Mouse (Mus musculus) limb, embryonic 10.5 days (tissue): ENCODE measurements around the gene Fcamr. TPM values are rescaled to one million over a fixed set of nuclear protein-coding genes. Genes with fewer than 3 reads are reported as not detected.

Experiments
- DNase-seq: peaks from one replicate; pipeline ENCODE4 v3.0.0-alpha.2; 2017; ENCODE audit warnings: low spot score
- H3K27ac ChIP-seq: fragments of 300-500 bp; sonication (generic); 2 replicates; pipeline ENCODE4 v1.5.1; 2016; ENCODE audit warnings: mild to moderate bottlenecking
- H3K27me3 ChIP-seq: fragments of 300-500 bp; sonication (generic); 2 replicates; pipeline ENCODE4 v1.6.1; 2016; ENCODE audit warnings: low read depth, mild to moderate bottlenecking; ENCODE audit not compliant: poor library complexity, severe bottlenecking
- H3K36me3 ChIP-seq: fragments of 300-500 bp; sonication (generic); 2 replicates; pipeline ENCODE4 v1.6.1; 2016; ENCODE audit warnings: mild to moderate bottlenecking, moderate library complexity
- H3K4me1 ChIP-seq: fragments of 300-500 bp; sonication (generic); 2 replicates; pipeline ENCODE4 v1.6.1; 2016
- H3K4me3 ChIP-seq: fragments of 300-500 bp; sonication (generic); 2 replicates; pipeline ENCODE4 v1.5.1; 2016; ENCODE audit warnings: mild to moderate bottlenecking, moderate library complexity
- H3K9me3 ChIP-seq: fragments of 300-500 bp; sonication (generic); replicated peaks from 2 replicates; pipeline ENCODE4 v1.6.1; 2016; ENCODE audit warnings: mild to moderate bottlenecking
- WGBS: fragments of 180-500 bp; shearing (Covaris S2); methylation state at CpG from one replicate; pipeline ENCODE4 v1.1.7; 2016; 5-methylcytosine and 5-hydroxymethylcytosine counted together
- polyA plus RNA-seq: library from polyadenylated mRNA; unstranded; fragments of >200 nt; fragmentation: Nextera tagmentation; extraction: Ambion mirVana; gene quantifications from 2 replicates; pipeline ENCODE4 v1.2.1, GENCODE M21; 2016

Gene Fcamr
- polyA plus RNA-seq, 1 experiment from 2014 or later = not detected

DNA sequence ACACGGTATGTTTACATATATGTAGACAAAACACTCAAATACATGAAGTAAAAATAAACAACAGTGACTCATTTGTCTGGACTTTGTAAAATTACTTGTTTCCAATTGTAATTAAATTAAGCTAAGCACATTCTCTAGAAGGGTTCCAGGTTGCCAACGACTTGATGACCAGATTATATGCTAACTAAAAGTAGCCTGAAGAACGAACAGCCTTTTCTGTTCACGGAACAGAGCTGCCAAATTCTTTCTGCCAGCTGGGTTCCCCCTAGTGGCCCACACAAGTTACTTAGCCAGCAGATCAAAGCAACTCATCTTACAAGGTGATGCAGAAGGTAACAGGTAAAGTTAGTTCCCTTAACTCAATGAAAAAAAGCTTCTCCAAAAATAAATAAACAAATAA is 16.6 kb upstream of the Fcamr start:
- WGBS = 34% methylated on average over 4 of the region's 4 CpGs
- Histone ChIP-seq H3K36me3 (no peaks in the 10 kb centered on the region), H3K4me3 (no peak overlapping the region), H3K27me3 (no peaks in the 10 kb centered on the region), H3K4me1 (no peaks in the 10 kb centered on the region), H3K27ac (no peak overlapping the region), H3K9me3 (no peaks in the 10 kb centered on the region)
- no peak for DNase-seq

- Histone ChIP-seq H3K9me3 (no peaks in the 10 kb centered on the region), H3K4me1 (no peaks in the 10 kb centered on the region), H3K27me3 (no peaks in the 10 kb centered on the region), H3K36me3 (no peaks in the 10 kb centered on the region), H3K27ac (no peak overlapping the region), H3K4me3 (no peak overlapping the region)
- DNase-seq = no peak
- 53% methylated on average over 4 of the region's 4 CpGs for WGBS
These were observed 13.7 kb upstream of the Fcamr start for GRCm38 (mm10) chr1:130787001-130787400.

DNA sequence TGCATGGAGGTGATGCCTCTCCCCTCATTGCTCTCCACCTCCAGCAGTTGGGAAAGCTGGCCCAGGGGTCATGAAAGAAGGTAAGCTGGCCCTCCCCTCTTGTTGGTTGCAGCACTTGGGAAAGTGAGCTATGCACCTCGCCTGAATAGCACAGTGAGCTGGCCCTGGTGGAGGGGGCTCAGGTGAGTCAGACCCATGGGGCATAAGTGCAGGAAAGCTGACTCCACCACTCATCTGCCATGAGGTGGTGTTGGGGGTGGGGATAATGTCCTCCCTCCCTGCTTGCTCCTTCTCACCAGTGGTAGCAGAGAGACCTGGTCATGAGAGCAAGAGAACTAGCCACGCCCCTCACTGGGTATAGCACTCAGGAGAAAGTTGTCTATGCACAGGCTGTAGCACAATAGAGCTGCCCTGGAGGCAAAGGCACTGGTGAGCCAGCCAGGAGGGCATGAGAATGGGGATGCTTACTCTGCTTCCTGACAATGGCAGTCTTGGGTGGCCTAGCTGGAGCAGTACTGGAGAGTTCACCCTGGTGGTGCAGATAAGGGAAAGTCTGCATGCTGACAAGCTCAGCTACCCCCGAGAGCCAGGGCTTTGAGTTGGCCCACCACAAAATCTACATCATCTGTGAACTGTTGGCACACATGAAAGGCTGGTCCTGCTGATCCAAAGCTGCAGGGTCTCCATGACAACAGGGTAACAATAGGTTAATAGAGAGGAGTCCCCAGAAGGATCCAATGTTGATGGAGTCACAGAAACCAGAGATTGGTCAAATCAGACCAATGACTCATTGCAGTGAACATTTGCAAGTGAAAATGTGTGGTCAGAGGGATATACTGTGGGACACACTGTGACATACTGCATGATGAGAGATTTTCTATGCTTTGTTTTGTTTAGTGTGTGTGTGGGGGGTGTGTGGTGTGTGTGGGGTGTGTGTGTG is 10.9 kb upstream of the Fcamr start:
- Histone ChIP-seq H3K4me3 (no peak overlapping the region), H3K27ac (no peak overlapping the region), H3K36me3 (no peaks in the 10 kb centered on the region), H3K27me3 (no peaks in the 10 kb centered on the region), H3K4me1 (no peaks in the 10 kb centered on the region), H3K9me3 (no peaks in the 10 kb centered on the region)
- no peak for DNase-seq
- 84% methylated on average over 3 of the region's 3 CpGs for WGBS

DNA sequence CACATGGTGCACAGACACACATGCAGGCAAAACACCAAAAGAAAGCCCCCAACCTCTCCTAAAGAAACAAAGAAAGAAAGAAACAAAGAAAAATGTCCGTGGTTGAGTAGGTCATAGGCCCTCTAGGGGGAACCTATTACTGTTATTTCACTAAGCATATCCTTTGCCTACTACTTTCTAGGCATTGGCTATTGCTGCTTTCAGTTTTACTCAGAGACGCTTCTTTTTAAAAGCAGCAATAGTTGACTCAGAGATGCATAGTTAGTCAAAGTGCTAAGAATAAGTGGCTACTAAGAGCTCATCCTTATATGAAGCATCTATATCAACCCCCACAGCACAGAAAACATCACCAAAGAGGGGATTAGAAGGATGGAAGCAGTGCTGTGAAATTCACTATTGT is 5.4 kb upstream of the Fcamr start:
- H3K27me3 ChIP-seq = no peaks in the 10 kb centered on the region
- no peak overlapping the region for H3K27ac ChIP-seq
- no peaks in the 10 kb centered on the region for H3K4me1 ChIP-seq
- WGBS = 80% methylated on average over 2 of the region's 2 CpGs
- DNase-seq = no peak
- H3K4me3 ChIP-seq = no peak overlapping the region
- H3K36me3 ChIP-seq = no peaks in the 10 kb centered on the region
- no peaks in the 10 kb centered on the region for H3K9me3 ChIP-seq

DNA sequence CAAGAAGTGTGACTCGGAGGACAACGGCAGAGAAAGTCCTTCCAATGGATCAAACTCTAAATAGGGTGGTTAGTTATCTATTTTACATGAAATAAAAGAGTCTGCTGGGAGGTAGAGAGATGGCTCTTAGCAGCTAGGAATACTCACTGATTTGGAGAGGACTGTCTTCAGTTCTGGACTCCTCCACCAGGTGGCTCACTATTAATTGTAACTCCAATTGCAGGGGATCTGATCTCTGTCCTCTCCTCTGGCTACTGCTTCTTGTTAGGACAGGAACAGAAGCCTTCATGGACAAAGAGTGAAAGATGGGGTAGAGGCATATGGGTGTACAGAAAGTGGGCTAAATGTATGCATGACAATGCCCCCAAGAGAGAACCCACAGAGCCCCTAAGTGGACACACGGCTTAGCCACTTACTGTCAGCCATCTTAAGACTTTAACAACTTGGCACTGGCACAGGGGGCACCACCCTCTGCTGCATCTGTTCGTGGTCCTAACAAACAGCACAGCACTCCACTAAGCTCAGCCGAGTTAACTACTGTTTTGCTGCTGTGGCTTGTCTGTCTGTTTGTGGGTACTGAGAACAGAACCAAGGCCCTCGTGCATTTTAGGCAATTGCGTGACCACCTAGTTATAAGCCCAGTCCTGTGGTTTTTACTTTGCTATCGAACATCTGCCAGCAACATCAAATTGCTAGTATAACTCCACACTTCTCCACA is 3.6 kb upstream of the Fcamr start:
- DNase-seq = no peak
- H3K27me3 ChIP-seq = no peaks in the 10 kb centered on the region
- no peaks in the 10 kb centered on the region for H3K36me3 ChIP-seq
- H3K4me3 ChIP-seq = no peak overlapping the region
- no peaks in the 10 kb centered on the region for H3K4me1 ChIP-seq
- 83% methylated on average over 8 of the region's 8 CpGs for whole genome bisulfite sequencing
- no peak overlapping the region for H3K27ac ChIP-seq
- H3K9me3 ChIP-seq = no peaks in the 10 kb centered on the region

DNA sequence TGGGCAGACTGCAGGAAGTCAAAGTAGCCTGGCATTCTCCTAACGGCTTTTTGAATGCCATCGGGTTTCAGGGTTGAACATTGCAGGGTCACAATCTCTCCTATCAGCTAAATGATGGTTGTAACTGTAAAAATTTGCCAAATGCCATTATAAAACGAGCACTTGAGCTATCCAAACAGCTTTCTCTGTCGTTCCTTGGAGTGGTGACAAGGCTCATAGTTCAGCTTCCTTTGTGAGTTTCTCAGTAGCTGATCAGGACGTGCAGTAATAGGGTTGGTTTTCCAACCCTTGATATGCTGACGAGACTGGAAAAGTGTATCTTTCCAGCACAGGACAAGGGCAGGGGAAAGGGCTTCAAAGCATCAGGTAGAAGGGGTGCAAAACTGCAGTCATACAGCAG is 2.7 kb upstream of the Fcamr start:
- Histone ChIP-seq H3K4me3 (no peak overlapping the region), H3K4me1 (no peaks in the 10 kb centered on the region; the same call in 1 of the 2 replicates), H3K27ac (no peak overlapping the region), H3K27me3 (no peaks in the 10 kb centered on the region), H3K9me3 (no peaks in the 10 kb centered on the region), H3K36me3 (no peaks in the 10 kb centered on the region)
- no peak for DNase-seq
- WGBS = 67% methylated on average over 6 of the region's 6 CpGs

DNA sequence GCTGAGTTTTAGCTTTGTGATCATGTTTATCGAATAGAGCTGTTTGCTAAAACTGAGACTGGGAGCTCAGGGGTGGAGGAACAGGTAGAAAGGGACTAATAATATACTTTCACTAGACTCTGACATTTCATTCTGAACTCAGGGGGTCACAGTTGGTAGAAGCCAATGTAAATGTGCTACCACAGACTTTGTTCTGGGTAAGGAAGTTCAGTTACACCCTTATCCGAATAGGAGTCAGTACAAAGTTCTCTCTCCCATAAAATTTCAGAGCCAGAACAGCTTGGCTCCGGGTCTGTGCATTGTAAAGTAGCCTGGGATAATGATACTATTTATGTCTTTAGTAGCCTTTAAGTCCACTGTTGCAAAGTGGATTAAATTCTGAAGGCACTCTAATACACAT is 2.2 kb upstream of the Fcamr start:
- Histone ChIP-seq H3K27ac (no peak overlapping the region), H3K9me3 (no peaks in the 10 kb centered on the region), H3K36me3 (no peaks in the 10 kb centered on the region), H3K4me1 (no peaks in the 10 kb centered on the region; the same call in 1 of the 2 replicates), H3K27me3 (no peaks in the 10 kb centered on the region), H3K4me3 (no peak overlapping the region)
- no peak for DNase-seq
- WGBS = 71% methylated on average over 3 of the region's 3 CpGs

DNA sequence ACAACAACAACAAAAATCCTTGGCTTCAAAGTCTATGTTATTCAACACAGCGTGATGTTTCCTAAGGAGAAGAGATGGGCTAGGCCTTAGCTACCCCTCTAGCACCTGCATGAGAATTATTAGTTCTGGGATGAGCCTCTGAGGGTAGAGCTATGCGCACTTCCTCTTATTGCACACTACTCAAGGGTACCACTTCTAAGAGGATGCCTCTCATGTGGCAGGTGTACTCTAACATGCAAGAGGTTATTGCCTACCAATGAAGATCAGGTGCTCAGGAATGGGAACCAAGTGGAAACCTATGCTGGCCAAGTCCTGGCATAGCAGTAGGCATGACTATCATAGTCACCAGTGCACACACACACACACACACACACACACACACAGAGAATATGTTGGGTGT is 1.3 kb upstream of the Fcamr start:
- no peaks in the 10 kb centered on the region; the same call in 1 of the 2 replicates for H3K4me1 ChIP-seq
- no peak overlapping the region for H3K27ac ChIP-seq
- 91% methylated on average over 2 of the region's 2 CpGs for WGBS
- H3K4me3 ChIP-seq = no peak overlapping the region
- DNase-seq = no peak
- H3K27me3 ChIP-seq = no peaks in the 10 kb centered on the region
- no peaks in the 10 kb centered on the region for H3K36me3 ChIP-seq
- no peaks in the 10 kb centered on the region for H3K9me3 ChIP-seq

- Histone ChIP-seq H3K4me1 (no peaks in the 10 kb centered on the region; the same call in 1 of the 2 replicates), H3K27me3 (no peaks in the 10 kb centered on the region), H3K4me3 (no peak overlapping the region), H3K36me3 (no peaks in the 10 kb centered on the region), H3K9me3 (no peaks in the 10 kb centered on the region), H3K27ac (no peak overlapping the region)
- 69% methylated on average over 2 of the region's 2 CpGs for WGBS
- no peak for DNase-seq
These were observed 809 bp downstream of the Fcamr start for GRCm38 (mm10) chr1:130801511-130801910.

DNA sequence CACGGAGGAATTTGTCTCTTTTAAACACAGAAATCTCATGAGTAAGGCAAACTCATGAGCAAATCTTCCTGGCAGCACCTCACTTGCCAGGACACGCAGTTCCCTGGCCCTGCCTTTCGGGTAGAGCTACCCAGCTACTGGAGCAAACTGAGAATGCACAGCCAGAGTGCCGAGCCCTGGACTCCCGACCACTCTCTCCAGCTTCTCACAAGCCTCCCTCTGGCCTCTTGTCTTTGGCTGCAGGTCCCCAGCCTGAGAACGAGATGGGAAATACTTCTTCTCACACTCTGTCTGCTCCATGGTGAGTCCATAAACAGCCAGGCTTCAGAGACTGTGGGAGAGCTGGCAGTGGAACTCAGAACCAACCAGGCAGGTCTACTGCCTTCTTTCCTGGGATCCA is 2.3 kb downstream of the Fcamr start:
- no peaks in the 10 kb centered on the region for H3K27me3 ChIP-seq
- no peaks in the 10 kb centered on the region; the same call in 1 of the 2 replicates for H3K4me1 ChIP-seq
- H3K36me3 ChIP-seq = no peaks in the 10 kb centered on the region
- H3K4me3 ChIP-seq = no peak overlapping the region
- DNase-seq = no peak
- H3K9me3 ChIP-seq = no peaks in the 10 kb centered on the region
- WGBS = 53% methylated on average over 6 of the region's 6 CpGs
- H3K27ac ChIP-seq = no peak overlapping the region

- Histone ChIP-seq H3K36me3 (no peaks in the 10 kb centered on the region), H3K9me3 (no peaks in the 10 kb centered on the region), H3K4me1 (no peaks in the 10 kb centered on the region; the same call in 1 of the 2 replicates), H3K4me3 (no peak overlapping the region), H3K27me3 (no peaks in the 10 kb centered on the region), H3K27ac (no peak overlapping the region)
- no peak for DNase-seq
- 74% methylated on average over 6 of the region's 6 CpGs for WGBS
These were observed 3.6 kb downstream of the Fcamr start for GRCm38 (mm10) chr1:130804279-130804678.

- Histone ChIP-seq H3K4me3 (no peak overlapping the region), H3K27ac (no peak overlapping the region), H3K4me1 (no peaks in the 10 kb centered on the region), H3K9me3 (no peaks in the 10 kb centered on the region), H3K27me3 (no peaks in the 10 kb centered on the region), H3K36me3 (no peaks in the 10 kb centered on the region)
- 92% methylated on average over 3 of the region's 3 CpGs for WGBS
- DNase-seq = no peak
These were observed 10.2 kb downstream of the Fcamr start for GRCm38 (mm10) chr1:130810906-130811305.

GRCm38 (mm10) chr1:130811316-130811715 is 10.6 kb downstream of the Fcamr start:
- Histone ChIP-seq H3K4me3 (no peak overlapping the region), H3K27ac (no peak overlapping the region), H3K36me3 (no peaks in the 10 kb centered on the region), H3K4me1 (no peaks in the 10 kb centered on the region), H3K27me3 (no peaks in the 10 kb centered on the region), H3K9me3 (no peaks in the 10 kb centered on the region)
- 72% methylated on average over 17 of the region's 17 CpGs for WGBS
- DNase-seq = no peak
